Mouse (Mus musculus) urinary bladder, postnatal 10 days (tissue): Measurements from ENCODE around the gene Stpg3.
A peak's percentile ranks its signal among the peaks of the same experiment; 100 is the strongest.

Experiments
- DNase-seq: peaks from one replicate; pipeline ENCODE4 v3.0.0; 2022; ENCODE audit warnings: low spot score

Gene Stpg3

GRCm38 (mm10) chr2:25234551-25235220, 20.2 kb upstream of the Stpg3 start:
- no peak for DNase-seq

- no peak for DNase-seq
Measured at GRCm38 (mm10) chr2:25234050-25234449, 19.6 kb upstream of the Stpg3 start, which contains the start of gene Slc34a3. Gene Slc34a3, minus strand, starts transcription at chr2:25234364.

GRCm38 (mm10) chr2:25233421-25233820, 19.0 kb upstream of the Stpg3 start:
- no peak for DNase-seq

- no peak for DNase-seq
Measured at GRCm38 (mm10) chr2:25231038-25231437, 16.6 kb upstream of the Stpg3 start.

GRCm38 (mm10) chr2:25230581-25230980, 16.1 kb upstream of the Stpg3 start:
- no peak for DNase-seq

GRCm38 (mm10) chr2:25229582-25229981, 15.1 kb upstream of the Stpg3 start:
- DNase-seq = no peak

GRCm38 (mm10) chr2:25228995-25229530, 14.6 kb upstream of the Stpg3 start:
- no peak for DNase-seq

- peak; percentile 79 for DNase-seq
Measured at GRCm38 (mm10) chr2:25228431-25228889, 14.0 kb upstream of the Stpg3 start.

GRCm38 (mm10) chr2:25227406-25227805, 13.0 kb upstream of the Stpg3 start:
- no peak for DNase-seq

GRCm38 (mm10) chr2:25226864-25227263, 12.4 kb upstream of the Stpg3 start:
- DNase-seq = no peak

GRCm38 (mm10) chr2:25225811-25226379, 11.5 kb upstream of the Stpg3 start:
- no peak for DNase-seq

- DNase-seq = peak; percentile 88
Measured at GRCm38 (mm10) chr2:25224766-25225752, 10.6 kb upstream of the Stpg3 start.

- DNase-seq = no peak
Measured at GRCm38 (mm10) chr2:25224492-25224765, 10.0 kb upstream of the Stpg3 start, which contains the start of gene Tubb4b. Gene Tubb4b, minus strand, starts transcription at chr2:25224702.

- DNase-seq = peak; percentile 46
Measured at GRCm38 (mm10) chr2:25223681-25224491, 9.4 kb upstream of the Stpg3 start.

GRCm38 (mm10) chr2:25221331-25221772, 6.9 kb upstream of the Stpg3 start:
- DNase-seq = no peak

- DNase-seq = no peak
Measured at GRCm38 (mm10) chr2:25218445-25218844, 4.0 kb upstream of the Stpg3 start, which contains the start of gene Fam166a. Gene Fam166a, plus strand, starts transcription at chr2:25218745.

- DNase-seq = no peak
Measured at GRCm38 (mm10) chr2:25217666-25218065, 3.2 kb upstream of the Stpg3 start.

- no peak for DNase-seq
Measured at GRCm38 (mm10) chr2:25213266-25213865, 1.1 kb downstream of the Stpg3 start.

GRCm38 (mm10) chr2:25211121-25211670, 3.2 kb downstream of the Stpg3 start, which contains the start of gene Nelfb:
Gene Nelfb, minus strand, starts transcription at chr2:25211489.
- DNase-seq = peak; percentile 57

GRCm38 (mm10) chr2:25210686-25211085, 3.8 kb downstream of the Stpg3 start:
- DNase-seq = no peak

GRCm38 (mm10) chr2:25207593-25207992, 6.8 kb downstream of the Stpg3 start:
- no peak for DNase-seq
